Mouse (Mus musculus): ENCODE measurements around the gene 4933416C03Rik. TPM values are rescaled to one million over a fixed set of nuclear protein-coding genes. Genes with fewer than 3 reads are reported as not detected.

4933416C03Rik gene
- polyA plus RNA-seq, 1 experiment from 2014 or later: not detected

GRCm38 (mm10) chr10:116075954-116076353 lies 37.8 kb downstream of the 4933416C03Rik start:
- no peak overlapping the region for H3K4me3 ChIP-seq
- H3K9me3 ChIP-seq: no peaks in the 10 kb centered on the region
- no peak for ATAC-seq (ENCODE audit: insufficient number of reproducible peaks, low FRiP score, low TSS enrichment, low read depth)
- WGBS: 78% methylated on average over 5 of the region's 5 CpGs
- H3K27ac ChIP-seq: no peak overlapping the region
- no peaks in the 10 kb centered on the region for H3K36me3 ChIP-seq
- no peaks in the 10 kb centered on the region for H3K4me1 ChIP-seq
- no peak overlapping the region for H3K4me2 ChIP-seq
- no peak overlapping the region for H3K9ac ChIP-seq
- no peaks in the 10 kb centered on the region for H3K27me3 ChIP-seq

Other genes starting within 250 kb of the 4933416C03Rik start
- 0.38 and 0.47 TPM in 2 replicates for gene Ptprr, start 95.7 kb downstream of the 4933416C03Rik start, polyA plus RNA-seq (2015; fragmentation: Nextera tagmentation; extraction: Ambion mirVana)
- gene Ptprb, start 161.6 kb upstream of the 4933416C03Rik start, polyA plus RNA-seq (2015; fragmentation: Nextera tagmentation; extraction: Ambion mirVana): 3.8 and 4.5 TPM in 2 replicates